Mouse (Mus musculus): Measurements from ENCODE around the gene Orai3. TPM values are rescaled to one million over a fixed set of nuclear protein-coding genes. Genes with fewer than 3 reads are reported as not detected.

The Orai3 gene
- polyA plus RNA-seq, 1 experiment from 2014 or later: 6.1 TPM

DNA sequence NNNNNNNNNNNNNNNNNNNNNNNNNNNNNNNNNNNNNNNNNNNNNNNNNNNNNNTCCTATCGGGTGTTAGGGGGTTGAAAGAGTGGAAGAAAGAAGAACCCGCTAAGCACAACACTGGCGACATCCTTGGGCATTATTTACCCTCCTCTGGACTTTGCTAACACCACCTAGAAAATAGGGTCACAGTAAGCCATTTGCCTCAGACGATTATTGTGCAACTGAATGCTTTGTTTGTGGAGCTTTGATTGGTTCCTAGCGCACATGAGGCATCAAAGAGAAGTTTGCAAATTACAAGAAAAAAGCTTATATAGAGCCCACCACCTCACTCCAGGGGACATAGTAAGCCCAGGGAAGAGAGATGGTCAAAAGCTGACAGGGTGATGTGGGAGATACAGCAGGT lies 39.2 kb downstream of the Orai3 start:
- WGBS: 79% methylated on average over 5 of the region's 5 CpGs
- Histone ChIP-seq H3K9ac (replicated peaks) (no peak overlapping the region), H3K4me2 (replicated peaks) (no peak overlapping the region), H3K36me3 (peaks cover 78% of the 10 kb centered on the region), H3K4me3 (replicated peaks) (no peak overlapping the region), H3K9me3 (no peaks in the 10 kb centered on the region), H3K27me3 (no peaks in the 10 kb centered on the region), H3K27ac (no peak overlapping the region), H3K4me1 (replicated peaks) (no peaks in the 10 kb centered on the region)
- ATAC-seq: no peak

DNA sequence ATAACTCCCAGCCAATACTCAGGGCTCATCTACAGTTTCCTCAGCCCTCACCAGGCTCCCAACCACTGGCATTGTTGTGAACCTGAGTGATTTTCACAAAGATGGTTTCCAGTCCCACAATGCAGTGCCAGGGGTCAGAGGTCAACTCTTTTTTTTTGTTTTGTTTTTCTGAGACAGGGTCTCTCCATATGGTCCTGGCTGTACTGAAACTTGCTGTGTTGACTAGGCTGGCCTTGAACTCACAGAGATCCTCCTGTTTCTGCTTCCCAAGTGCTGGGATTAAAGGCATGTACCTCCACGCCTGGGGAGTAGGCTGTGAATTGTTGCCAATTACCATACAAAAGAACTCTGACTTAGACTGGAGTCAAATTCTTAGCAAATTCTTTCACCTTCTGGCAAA lies 40.2 kb downstream of the Orai3 start:
- Histone ChIP-seq H3K27ac (no peak overlapping the region), H3K27me3 (no peaks in the 10 kb centered on the region), H3K4me3 (replicated peaks) (no peak overlapping the region), H3K9ac (replicated peaks) (no peak overlapping the region), H3K4me1 (replicated peaks) (no peaks in the 10 kb centered on the region), H3K36me3 (peaks cover 80% of the 10 kb centered on the region), H3K4me2 (replicated peaks) (no peak overlapping the region), H3K9me3 (no peaks in the 10 kb centered on the region)
- WGBS: 89% methylated on average over 1 of the region's 1 CpGs
- ATAC-seq: no peak

DNA sequence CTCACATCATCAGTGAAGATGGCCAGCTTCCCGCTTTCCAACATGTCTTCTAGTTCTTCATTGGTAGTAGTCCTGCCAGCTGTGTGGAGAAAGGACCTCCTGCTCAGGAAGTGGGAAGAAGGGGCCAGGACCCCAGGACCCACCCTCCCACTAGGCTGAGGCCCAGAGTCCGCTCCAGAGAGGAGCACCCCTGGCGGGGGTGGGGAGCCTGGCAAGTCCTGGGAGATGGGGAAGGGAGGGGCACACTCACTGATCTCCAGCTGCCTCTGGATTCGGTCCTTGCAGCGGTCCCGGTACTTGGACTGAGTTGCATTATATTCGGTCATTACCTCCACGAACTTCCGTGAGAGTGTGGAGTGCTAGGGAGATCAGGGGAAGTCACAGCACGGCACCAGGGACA lies 41.0 kb downstream of the Orai3 start:
- Histone ChIP-seq H3K36me3 (peaks cover 80% of the 10 kb centered on the region), H3K4me1 (replicated peaks) (no peaks in the 10 kb centered on the region), H3K27ac (no peak overlapping the region), H3K9me3 (no peaks in the 10 kb centered on the region), H3K4me3 (replicated peaks) (no peak overlapping the region), H3K27me3 (no peaks in the 10 kb centered on the region), H3K9ac (replicated peaks) (no peak overlapping the region), H3K4me2 (replicated peaks) (no peak overlapping the region)
- no peak for ATAC-seq
- 83% methylated on average over 10 of the region's 10 CpGs for WGBS

DNA sequence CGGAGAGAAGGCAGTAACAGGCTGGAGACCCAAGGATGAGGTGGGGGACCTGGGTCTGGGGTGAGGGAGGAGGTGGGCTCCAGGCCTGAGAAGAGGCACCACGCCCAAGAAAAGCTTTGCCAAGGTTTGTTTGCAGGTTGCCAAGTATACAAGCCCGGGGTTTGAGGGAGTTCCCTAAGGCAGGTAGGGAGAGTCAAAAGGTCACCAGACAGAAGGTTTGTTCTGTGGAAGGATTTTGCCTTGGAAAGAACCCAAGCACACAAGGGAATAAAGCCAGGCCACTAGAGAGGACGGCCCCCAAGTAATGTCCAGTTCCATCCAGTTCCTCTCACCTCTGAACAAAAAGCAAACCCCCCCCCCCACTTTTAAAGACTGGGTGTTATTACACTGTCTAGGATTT lies 41.6 kb downstream of the Orai3 start:
- 88% methylated on average over 4 of the region's 4 CpGs for WGBS
- Histone ChIP-seq H3K4me2 (replicated peaks) (no peak overlapping the region), H3K9ac (replicated peaks) (no peak overlapping the region), H3K4me1 (replicated peaks) (0 out of 2 replicates have a peak, but pooled peaks cover 3% of the 10 kb centered on the region), H3K36me3 (peaks cover 76% of the 10 kb centered on the region), H3K27ac (no peak overlapping the region), H3K27me3 (no peaks in the 10 kb centered on the region), H3K9me3 (no peaks in the 10 kb centered on the region), H3K4me3 (replicated peaks) (no peak overlapping the region)
- ATAC-seq: no peak

DNA sequence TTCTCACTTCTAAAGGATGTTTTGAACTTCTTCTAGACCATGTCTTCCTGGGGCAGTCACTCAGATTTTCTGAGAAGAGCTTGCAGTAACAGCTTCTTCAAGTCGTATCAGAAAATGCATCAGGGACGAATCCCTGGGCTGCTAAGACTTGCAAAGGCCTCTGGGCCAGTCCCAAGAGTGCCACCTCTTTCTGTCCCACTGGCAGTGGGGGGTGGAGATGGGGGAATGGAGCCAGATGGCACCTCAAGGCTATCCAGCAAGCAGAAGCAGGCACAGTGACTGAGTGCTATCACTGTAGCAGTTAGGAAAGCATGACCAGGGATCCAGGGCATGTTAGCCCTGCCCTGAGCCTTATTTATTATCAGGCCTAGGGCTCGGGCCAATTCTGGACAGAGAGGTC lies 42.7 kb downstream of the Orai3 start:
- no peak overlapping the region for H3K4me2 ChIP-seq (replicated peaks)
- H3K4me3 ChIP-seq (replicated peaks): no peak overlapping the region
- WGBS: 91% methylated on average over 3 of the region's 3 CpGs
- no peaks in the 10 kb centered on the region for H3K27me3 ChIP-seq
- H3K9me3 ChIP-seq: no peaks in the 10 kb centered on the region
- no peak for ATAC-seq
- no peak overlapping the region for H3K9ac ChIP-seq (replicated peaks)
- peaks cover 70% of the 10 kb centered on the region for H3K36me3 ChIP-seq
- no peak overlapping the region for H3K27ac ChIP-seq
- H3K4me1 ChIP-seq (replicated peaks): 0 out of 2 replicates have a peak, but pooled peaks cover 3% of the 10 kb centered on the region

DNA sequence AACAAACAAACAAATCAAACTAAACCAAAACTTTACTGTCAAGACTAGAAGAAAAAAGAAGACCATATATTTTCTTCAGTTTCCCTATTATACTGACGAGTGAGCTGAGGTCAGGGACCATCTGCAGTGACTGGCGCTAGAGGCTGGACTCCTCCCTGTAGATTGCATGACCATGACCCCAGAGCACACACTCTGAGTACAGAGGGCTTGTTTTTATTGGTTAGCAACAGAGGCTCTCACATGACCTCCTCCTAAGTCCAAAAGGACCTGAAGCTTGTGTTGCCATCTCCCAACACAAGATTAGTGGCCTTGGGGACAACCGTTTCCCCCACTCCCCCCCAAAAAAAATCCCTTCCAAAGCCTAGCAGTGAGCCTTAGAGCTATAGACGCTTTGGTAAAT lies 44.2 kb downstream of the Orai3 start:
- H3K27me3 ChIP-seq: no peaks in the 10 kb centered on the region
- H3K4me3 ChIP-seq (replicated peaks): no peak overlapping the region
- no peak overlapping the region for H3K9ac ChIP-seq (replicated peaks)
- WGBS: 87% methylated on average over 4 of the region's 4 CpGs
- H3K27ac ChIP-seq: no peak overlapping the region
- no peak overlapping the region for H3K4me2 ChIP-seq (replicated peaks)
- peaks cover 68% of the 10 kb centered on the region for H3K36me3 ChIP-seq
- no peaks in the 10 kb centered on the region for H3K9me3 ChIP-seq
- ATAC-seq: no peak
- 0 out of 2 replicates have a peak, but pooled peaks cover 3% of the 10 kb centered on the region for H3K4me1 ChIP-seq (replicated peaks)

DNA sequence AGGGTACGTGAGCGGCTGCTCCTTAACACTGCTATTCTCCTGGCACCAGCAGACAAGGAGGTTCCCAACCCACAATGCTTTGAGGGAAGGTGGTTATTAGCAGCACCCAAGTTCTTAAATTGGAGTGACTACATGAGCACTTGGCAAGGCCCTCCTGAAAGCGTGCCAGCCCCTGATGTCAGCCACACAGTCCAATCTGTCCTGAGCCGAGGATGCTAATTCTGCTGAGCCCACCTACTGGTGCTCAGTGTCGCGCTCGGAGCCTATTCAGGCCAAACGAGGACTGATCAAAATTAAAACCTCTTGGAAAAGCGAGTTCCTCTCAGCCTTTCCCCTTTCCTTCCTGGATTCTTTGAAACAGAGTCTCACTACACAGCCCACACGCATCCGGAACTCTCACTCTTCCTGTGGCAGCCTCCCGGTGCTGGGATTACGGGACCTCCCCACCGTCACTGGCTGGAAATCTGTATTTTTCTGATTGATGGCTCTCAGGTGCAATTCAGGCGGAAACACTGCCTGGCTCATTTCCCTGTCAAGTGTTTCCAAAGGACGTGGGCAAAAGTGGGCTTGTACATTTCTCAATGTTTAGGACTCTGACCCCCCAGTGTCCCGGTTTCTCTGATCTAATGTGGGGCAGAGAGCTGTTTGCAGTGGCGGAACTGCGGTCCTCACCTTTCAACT lies 44.8 kb downstream of the Orai3 start:
- Histone ChIP-seq H3K4me1 (replicated peaks) (0 out of 2 replicates have a peak, but pooled peaks cover 3% of the 10 kb centered on the region), H3K9ac (replicated peaks) (no peak overlapping the region), H3K4me3 (replicated peaks) (no peak overlapping the region), H3K27ac (no peak overlapping the region), H3K36me3 (peaks cover 63% of the 10 kb centered on the region), H3K9me3 (no peaks in the 10 kb centered on the region), H3K27me3 (no peaks in the 10 kb centered on the region), H3K4me2 (replicated peaks) (no peak overlapping the region)
- no peak for ATAC-seq
- WGBS: 85% methylated on average over 19 of the region's 19 CpGs

DNA sequence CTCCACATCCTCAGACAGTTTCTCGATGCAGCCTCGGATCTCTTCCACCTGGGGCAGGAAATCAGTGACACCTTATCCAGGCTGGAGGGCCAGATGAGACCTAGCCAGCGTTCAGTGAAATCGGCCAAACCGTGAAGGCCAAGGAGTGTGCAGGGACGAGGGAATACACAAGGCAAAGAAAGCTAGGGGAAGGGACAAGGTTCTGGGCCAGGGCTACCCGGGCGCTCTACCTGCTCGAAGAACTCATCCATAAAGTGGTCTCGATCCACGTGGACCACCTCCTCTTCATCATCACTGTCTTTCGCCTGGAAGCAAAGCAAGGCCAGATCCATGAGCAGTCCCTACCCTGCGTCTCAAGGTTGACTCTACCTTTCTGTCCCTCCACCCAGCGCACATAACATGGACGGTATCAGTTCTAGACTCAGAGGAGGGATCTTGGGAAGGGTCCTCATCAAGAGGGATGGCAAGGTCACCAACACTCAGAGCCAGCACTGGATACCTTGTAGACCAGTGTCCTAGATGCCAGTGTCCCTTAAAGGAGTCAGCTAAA lies 45.6 kb downstream of the Orai3 start:
- Histone ChIP-seq H3K4me1 (replicated peaks) (0 out of 2 replicates have a peak, but pooled peaks cover 3% of the 10 kb centered on the region), H3K9ac (replicated peaks) (no peak overlapping the region), H3K27ac (no peak overlapping the region), H3K27me3 (no peaks in the 10 kb centered on the region), H3K4me2 (replicated peaks) (no peak overlapping the region), H3K9me3 (no peaks in the 10 kb centered on the region), H3K36me3 (peaks cover 54% of the 10 kb centered on the region), H3K4me3 (replicated peaks) (no peak overlapping the region)
- no peak for ATAC-seq
- WGBS: 96% methylated on average over 15 of the region's 15 CpGs

DNA sequence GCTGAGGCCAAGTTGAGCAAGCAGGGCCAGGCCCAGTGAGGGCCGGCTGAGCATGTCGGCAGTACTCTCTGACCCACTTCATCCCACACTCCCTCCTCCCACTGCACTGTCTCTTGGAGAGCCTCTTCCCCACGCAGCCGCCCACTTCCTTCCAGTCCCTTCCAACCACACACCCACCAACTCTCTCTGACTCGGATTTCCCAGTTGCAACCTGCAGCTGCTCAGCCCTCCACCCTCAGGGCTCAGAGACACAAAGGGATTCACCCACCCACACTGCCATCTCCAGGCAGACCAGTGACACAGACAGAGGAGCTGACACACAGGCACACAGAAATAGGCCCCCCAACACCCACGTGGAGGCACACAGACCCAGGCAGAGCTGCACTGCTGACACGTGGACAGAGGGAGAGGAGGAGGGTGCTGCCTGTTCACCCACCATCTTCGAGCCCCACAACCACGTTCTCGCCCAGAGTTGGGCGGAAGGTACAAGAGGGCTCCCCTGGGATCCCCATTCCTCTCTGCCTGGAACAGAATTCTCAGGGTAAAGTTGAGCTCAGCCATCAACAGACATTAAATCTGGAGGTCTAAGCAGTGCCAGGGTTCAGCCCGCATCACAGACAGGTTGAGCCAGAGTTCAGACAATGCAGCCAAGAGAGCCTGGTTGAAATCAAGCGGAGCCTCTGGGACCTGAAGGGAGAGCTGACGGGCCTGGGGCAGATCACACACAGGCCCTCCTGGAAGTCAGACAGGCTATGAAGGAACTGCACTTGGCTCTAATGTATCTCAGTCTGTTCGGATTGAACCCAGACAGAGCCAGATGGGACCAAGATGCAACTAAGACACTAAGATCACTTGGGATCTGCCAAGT lies 46.6 kb downstream of the Orai3 start:
- Histone ChIP-seq H3K36me3 (peaks cover 45% of the 10 kb centered on the region), H3K9me3 (no peaks in the 10 kb centered on the region), H3K9ac (replicated peaks) (0 out of 2 replicates have a peak overlapping the region, but pooled peaks have one; percentile 14), H3K4me3 (replicated peaks) (no peak overlapping the region), H3K4me2 (replicated peaks) (no peak overlapping the region), H3K27me3 (no peaks in the 10 kb centered on the region), H3K4me1 (replicated peaks) (peaks cover 9% of the 10 kb centered on the region; the same call in 1 of the 2 replicates), H3K27ac (no peak overlapping the region)
- WGBS: 75% methylated on average over 15 of the region's 15 CpGs
- no peak for ATAC-seq

DNA sequence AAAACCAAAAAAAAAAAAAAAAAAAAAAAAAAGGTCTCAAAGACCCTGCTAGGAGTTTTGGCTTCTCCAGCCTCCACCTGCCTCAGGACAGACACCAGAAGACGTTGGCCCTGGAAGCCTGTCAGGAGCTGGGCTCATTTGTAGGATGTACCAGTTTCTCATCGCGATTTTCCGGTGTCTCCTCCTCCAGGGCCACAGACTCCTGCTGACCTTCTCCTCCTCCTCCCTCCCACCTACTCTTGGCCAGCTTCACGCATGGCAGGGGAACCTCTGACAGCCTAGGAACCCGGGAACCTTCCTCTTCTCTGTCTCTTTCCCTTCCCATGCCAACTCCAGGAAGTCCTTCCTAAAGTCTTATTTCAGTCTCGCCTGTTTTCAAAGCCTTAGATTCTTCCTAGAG lies 47.4 kb downstream of the Orai3 start:
- Histone ChIP-seq H3K27ac (no peak overlapping the region), H3K4me3 (replicated peaks) (no peak overlapping the region), H3K27me3 (no peaks in the 10 kb centered on the region), H3K9me3 (no peaks in the 10 kb centered on the region), H3K9ac (replicated peaks) (no peak overlapping the region), H3K4me1 (replicated peaks) (peaks cover 11% of the 10 kb centered on the region), H3K4me2 (replicated peaks) (no peak overlapping the region), H3K36me3 (peaks cover 37% of the 10 kb centered on the region)
- no peak for ATAC-seq
- 88% methylated on average over 7 of the region's 7 CpGs for WGBS

DNA sequence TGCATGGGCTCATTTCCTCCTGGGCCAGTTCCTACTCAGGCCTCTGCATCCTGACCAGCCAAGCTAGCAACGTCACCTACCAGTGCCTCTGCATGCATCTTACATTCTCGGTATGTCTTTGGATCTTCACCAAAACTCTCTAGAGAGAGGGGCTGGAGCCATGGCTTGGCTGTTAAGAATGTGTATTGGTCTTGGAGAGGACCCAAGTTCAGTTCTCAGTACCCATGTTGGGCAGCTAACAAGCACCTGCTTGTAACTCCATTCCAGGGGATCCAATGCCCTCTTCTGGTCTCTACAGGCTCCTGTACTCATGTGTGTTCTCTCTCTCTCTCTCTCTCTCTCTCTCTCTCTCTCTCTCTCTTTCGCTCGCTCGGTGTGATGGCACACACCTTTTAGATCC lies 48.2 kb downstream of the Orai3 start:
- no peak for ATAC-seq
- H3K9me3 ChIP-seq: no peaks in the 10 kb centered on the region
- H3K4me2 ChIP-seq (replicated peaks): no peak overlapping the region
- H3K27me3 ChIP-seq: no peaks in the 10 kb centered on the region
- peaks cover 19% of the 10 kb centered on the region for H3K4me1 ChIP-seq (replicated peaks)
- 95% methylated on average over 5 of the region's 5 CpGs for WGBS
- no peak overlapping the region for H3K9ac ChIP-seq (replicated peaks)
- no peak overlapping the region for H3K27ac ChIP-seq
- H3K36me3 ChIP-seq: peaks cover 30% of the 10 kb centered on the region
- no peak overlapping the region for H3K4me3 ChIP-seq (replicated peaks)

DNA sequence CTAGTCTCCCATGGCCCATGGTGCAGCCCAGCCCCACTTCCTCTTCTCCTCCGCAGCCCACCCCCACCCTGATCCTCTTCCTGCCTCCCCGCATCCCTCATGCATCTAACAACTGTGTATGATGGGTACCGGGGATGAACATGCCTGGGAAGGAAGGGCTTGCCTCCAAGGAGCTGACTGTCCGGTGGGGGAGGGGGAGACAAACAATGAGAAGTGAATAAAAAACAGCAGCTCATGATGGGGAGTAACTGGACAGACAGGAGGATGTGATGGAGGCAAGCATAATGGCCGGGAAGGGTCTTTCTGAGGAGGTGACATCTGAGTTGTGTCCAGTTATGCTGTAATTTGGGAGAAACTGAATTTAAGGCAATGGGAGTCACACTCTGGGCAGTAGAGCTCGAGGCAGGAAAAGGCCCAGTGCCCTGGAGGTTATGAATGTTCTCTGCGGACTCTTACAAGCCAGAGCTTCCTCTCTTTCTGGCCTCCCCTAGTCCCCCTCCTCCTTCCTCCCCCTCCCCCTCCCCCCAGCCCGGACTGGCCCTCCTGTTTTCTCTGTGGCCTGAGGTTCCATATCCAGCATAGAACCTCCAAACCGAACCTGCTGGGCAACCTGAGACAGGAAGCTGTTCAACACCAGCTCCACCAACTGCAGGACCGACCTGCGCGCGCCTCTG lies 51.4 kb downstream of the Orai3 start:
- no peak overlapping the region for H3K4me3 ChIP-seq (replicated peaks)
- no peak for ATAC-seq
- no peak overlapping the region for H3K27ac ChIP-seq
- H3K4me1 ChIP-seq (replicated peaks): peaks cover 37% of the 10 kb centered on the region
- 78% methylated on average over 13 of the region's 13 CpGs for WGBS
- no peaks in the 10 kb centered on the region for H3K27me3 ChIP-seq
- no peak overlapping the region for H3K9ac ChIP-seq (replicated peaks)
- H3K9me3 ChIP-seq: no peaks in the 10 kb centered on the region
- H3K36me3 ChIP-seq: 0 out of 2 replicates have a peak, but pooled peaks cover 7% of the 10 kb centered on the region
- H3K4me2 ChIP-seq (replicated peaks): no peak overlapping the region
